Mouse (Mus musculus) midbrain, embryonic 12.5 days (tissue): ENCODE measurements around the gene Slc25a34. TPM values are rescaled to one million over a fixed set of nuclear protein-coding genes. Genes with fewer than 3 reads are reported as not detected.

Experiments
- ATAC-seq: fragments of 200-750 bp; cut with Nextera tagmentation; 2 replicates; pipeline ENCODE4 v1.8.0; 2017; ENCODE audit warnings: low read depth, moderate TSS enrichment, moderate library complexity; ENCODE audit not compliant: low FRiP score
- H3K27ac ChIP-seq: fragments of 300-500 bp; sonication (generic); replicated peaks from 2 replicates; pipeline ENCODE4 v1.5.1; 2016; ENCODE audit warnings: mild to moderate bottlenecking
- H3K27me3 ChIP-seq: fragments of 300-500 bp; sonication (generic); 2 replicates; pipeline ENCODE4 v1.6.1; 2016; ENCODE audit warnings: mild to moderate bottlenecking
- H3K36me3 ChIP-seq: fragments of 300-500 bp; sonication (generic); 2 replicates; pipeline ENCODE4 v1.6.1; 2016
- H3K4me1 ChIP-seq: fragments of 300-500 bp; sonication (generic); 2 replicates; pipeline ENCODE4 v1.6.1; 2016
- H3K4me2 ChIP-seq: fragments of 300-500 bp; sonication (generic); replicated peaks from 2 replicates; pipeline ENCODE4 v1.6.1; 2016; ENCODE audit warnings: mild to moderate bottlenecking, moderate library complexity
- H3K4me3 ChIP-seq: fragments of 300-500 bp; sonication (generic); 2 replicates; pipeline ENCODE4 v1.5.1; 2016; ENCODE audit warnings: mild to moderate bottlenecking
- H3K9ac ChIP-seq: fragments of 300-500 bp; sonication (generic); replicated peaks from 2 replicates; pipeline ENCODE4 v1.6.1; 2016; ENCODE audit warnings: mild to moderate bottlenecking, moderate library complexity
- H3K9me3 ChIP-seq: fragments of 300-500 bp; sonication (generic); 2 replicates; pipeline ENCODE4 v1.6.1; 2016; ENCODE audit warnings: mild to moderate bottlenecking
- WGBS: fragments of 180-500 bp; shearing (Covaris S2); methylation state at CpG from one replicate; pipeline ENCODE4 v1.1.7; 2016; 5-methylcytosine and 5-hydroxymethylcytosine counted together
- polyA plus RNA-seq: library from polyadenylated mRNA; unstranded; fragments of >200 nt; fragmentation: Nextera tagmentation; extraction: Ambion mirVana; gene quantifications from 2 replicates; pipeline ENCODE4 v1.2.1, GENCODE M21; 2016

The Slc25a34 gene
- polyA plus RNA-seq, 1 experiment from 2014 or later: 0.06 TPM

- H3K9me3 ChIP-seq: no peaks in the 10 kb centered on the region
- H3K4me1 ChIP-seq: peaks cover 27% of the 10 kb centered on the region
- no peaks in the 10 kb centered on the region for H3K36me3 ChIP-seq
- H3K9ac ChIP-seq: peak overlapping the region; percentile 37
- 1% methylated on average over 18 of the region's 19 CpGs for WGBS
- no peak for ATAC-seq
- H3K27ac ChIP-seq: peak overlapping the region; percentile 42; the same call in 1 of the 2 replicates
- peaks cover 47% of the 10 kb centered on the region for H3K27me3 ChIP-seq
- peak overlapping the region; percentile 71 for H3K4me2 ChIP-seq
- H3K4me3 ChIP-seq: peak overlapping the region; percentile 46
Measured at GRCm38 (mm10) chr4:141598199-141598893, 25.3 kb downstream of the Slc25a34 start.

GRCm38 (mm10) chr4:141596700-141597328 is 26.8 kb downstream of the Slc25a34 start:
- H3K36me3 ChIP-seq: no peaks in the 10 kb centered on the region
- no peak overlapping the region; the same call in 1 of the 2 replicates for H3K9ac ChIP-seq
- ATAC-seq: no peak
- WGBS: 81% methylated on average over 8 of the region's 8 CpGs
- H3K4me1 ChIP-seq: peaks cover 27% of the 10 kb centered on the region
- H3K9me3 ChIP-seq: no peaks in the 10 kb centered on the region
- H3K27me3 ChIP-seq: peaks cover 47% of the 10 kb centered on the region
- no peak overlapping the region for H3K4me3 ChIP-seq
- no peak overlapping the region for H3K27ac ChIP-seq
- H3K4me2 ChIP-seq: no peak overlapping the region

- H3K27ac ChIP-seq: no peak overlapping the region
- no peak for ATAC-seq
- H3K4me3 ChIP-seq: no peak overlapping the region
- 83% methylated on average over 9 of the region's 9 CpGs for WGBS
- no peaks in the 10 kb centered on the region for H3K36me3 ChIP-seq
- peaks cover 38% of the 10 kb centered on the region for H3K27me3 ChIP-seq
- H3K9ac ChIP-seq: no peak overlapping the region
- H3K9me3 ChIP-seq: no peaks in the 10 kb centered on the region
- H3K4me2 ChIP-seq: no peak overlapping the region
- H3K4me1 ChIP-seq: peaks cover 27% of the 10 kb centered on the region
Measured at GRCm38 (mm10) chr4:141595605-141596268, 27.9 kb downstream of the Slc25a34 start.

- ATAC-seq: no peak
- Histone ChIP-seq H3K9ac (no peak overlapping the region), H3K36me3 (no peaks in the 10 kb centered on the region), H3K27me3 (peaks cover 32% of the 10 kb centered on the region), H3K4me3 (no peak overlapping the region), H3K9me3 (no peaks in the 10 kb centered on the region), H3K27ac (no peak overlapping the region), H3K4me2 (no peak overlapping the region), H3K4me1 (peaks cover 24% of the 10 kb centered on the region)
- 96% methylated on average over 11 of the region's 11 CpGs for WGBS
Measured at GRCm38 (mm10) chr4:141595138-141595537, 28.5 kb downstream of the Slc25a34 start.

- 19% methylated on average over 3 of the region's 3 CpGs for WGBS
- H3K4me2 ChIP-seq: no peak overlapping the region
- no peak overlapping the region for H3K4me3 ChIP-seq
- peaks cover 2% of the 10 kb centered on the region; the same call in 1 of the 2 replicates for H3K27me3 ChIP-seq
- H3K9ac ChIP-seq: no peak overlapping the region
- no peaks in the 10 kb centered on the region for H3K4me1 ChIP-seq
- H3K27ac ChIP-seq: no peak overlapping the region
- no peaks in the 10 kb centered on the region for H3K36me3 ChIP-seq
- H3K9me3 ChIP-seq: no peaks in the 10 kb centered on the region
- ATAC-seq: no peak
Measured at GRCm38 (mm10) chr4:141591547-141591946, 32.1 kb downstream of the Slc25a34 start.

- no peak overlapping the region for H3K4me2 ChIP-seq
- H3K9me3 ChIP-seq: no peaks in the 10 kb centered on the region
- H3K4me3 ChIP-seq: no peak overlapping the region
- no peak for ATAC-seq
- no peaks in the 10 kb centered on the region for H3K36me3 ChIP-seq
- 88% methylated on average over 8 of the region's 8 CpGs for WGBS
- no peaks in the 10 kb centered on the region for H3K4me1 ChIP-seq
- no peak overlapping the region for H3K9ac ChIP-seq
- no peak overlapping the region for H3K27ac ChIP-seq
- H3K27me3 ChIP-seq: no peaks in the 10 kb centered on the region
Measured at GRCm38 (mm10) chr4:141583919-141584318, 39.7 kb downstream of the Slc25a34 start.

GRCm38 (mm10) chr4:141581051-141581450 is 42.6 kb downstream of the Slc25a34 start:
- no peak overlapping the region for H3K27ac ChIP-seq
- no peak overlapping the region for H3K4me2 ChIP-seq
- no peaks in the 10 kb centered on the region for H3K4me1 ChIP-seq
- H3K9me3 ChIP-seq: no peaks in the 10 kb centered on the region
- no peak for ATAC-seq
- H3K36me3 ChIP-seq: no peaks in the 10 kb centered on the region
- H3K27me3 ChIP-seq: no peaks in the 10 kb centered on the region
- 90% methylated on average over 13 of the region's 13 CpGs for WGBS
- no peak overlapping the region for H3K9ac ChIP-seq
- no peak overlapping the region for H3K4me3 ChIP-seq

GRCm38 (mm10) chr4:141578833-141579232 is 44.8 kb downstream of the Slc25a34 start:
- no peaks in the 10 kb centered on the region for H3K36me3 ChIP-seq
- no peaks in the 10 kb centered on the region for H3K27me3 ChIP-seq
- H3K4me2 ChIP-seq: no peak overlapping the region
- WGBS: 84% methylated on average over 3 of the region's 3 CpGs
- H3K9me3 ChIP-seq: no peaks in the 10 kb centered on the region
- no peak overlapping the region for H3K9ac ChIP-seq
- H3K27ac ChIP-seq: no peak overlapping the region
- no peak overlapping the region for H3K4me3 ChIP-seq
- ATAC-seq: no peak
- H3K4me1 ChIP-seq: no peaks in the 10 kb centered on the region

- Histone ChIP-seq H3K9ac (no peak overlapping the region), H3K27ac (no peak overlapping the region), H3K9me3 (no peaks in the 10 kb centered on the region), H3K4me3 (no peak overlapping the region), H3K4me1 (no peaks in the 10 kb centered on the region), H3K36me3 (no peaks in the 10 kb centered on the region), H3K27me3 (no peaks in the 10 kb centered on the region), H3K4me2 (no peak overlapping the region)
- no peak for ATAC-seq
- WGBS: 91% methylated on average over 7 of the region's 7 CpGs
Measured at GRCm38 (mm10) chr4:141576877-141577276, 46.7 kb downstream of the Slc25a34 start.

- no peak overlapping the region for H3K9ac ChIP-seq
- H3K4me2 ChIP-seq: no peak overlapping the region
- no peaks in the 10 kb centered on the region for H3K27me3 ChIP-seq
- no peak for ATAC-seq
- H3K9me3 ChIP-seq: no peaks in the 10 kb centered on the region
- WGBS: 88% methylated on average over 11 of the region's 11 CpGs
- no peaks in the 10 kb centered on the region for H3K4me1 ChIP-seq
- no peak overlapping the region for H3K4me3 ChIP-seq
- no peak overlapping the region for H3K27ac ChIP-seq
- no peaks in the 10 kb centered on the region for H3K36me3 ChIP-seq
Measured at GRCm38 (mm10) chr4:141576404-141576803, 47.2 kb downstream of the Slc25a34 start.

GRCm38 (mm10) chr4:141574789-141575702 is 48.6 kb downstream of the Slc25a34 start:
- Histone ChIP-seq H3K4me3 (no peak overlapping the region), H3K27me3 (no peaks in the 10 kb centered on the region), H3K36me3 (no peaks in the 10 kb centered on the region), H3K27ac (no peak overlapping the region), H3K4me1 (no peaks in the 10 kb centered on the region), H3K4me2 (no peak overlapping the region), H3K9ac (no peak overlapping the region), H3K9me3 (no peaks in the 10 kb centered on the region)
- ATAC-seq: 0 out of 2 replicates have a peak, but pooled peaks have one; percentile 41
- 42% methylated on average over 27 of the region's 27 CpGs for WGBS
